Mouse (Mus musculus) left cerebral cortex, adult 9 months (tissue): Measurements from ENCODE around the gene Mettl18.

ENCODE experiments used
- DNase-seq, 2 experiments: peaks; one replicate each; pipeline ENCODE4 v3.0.0; 2022; ENCODE audit warnings: low spot score in 2 of 2

Mettl18 gene

DNA sequence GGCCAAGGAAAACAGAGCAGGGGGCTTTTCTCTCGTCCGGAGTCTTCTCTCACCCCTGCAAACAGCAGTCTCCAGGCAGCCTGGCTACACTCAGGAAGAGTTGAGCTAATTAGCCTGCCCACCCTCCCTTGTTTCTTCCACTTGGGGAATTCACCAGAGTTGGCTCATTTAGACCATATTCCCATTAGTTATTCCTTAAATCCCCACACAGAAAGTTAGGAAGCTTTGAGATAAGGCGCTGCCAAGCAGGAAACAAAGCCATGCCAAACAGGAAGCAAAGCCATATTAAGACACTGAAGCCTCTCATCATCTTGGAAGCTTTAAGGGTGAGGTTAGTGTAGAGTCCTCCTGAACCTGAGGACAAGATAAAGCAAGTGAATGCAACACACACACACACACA is 48.9 kb downstream of the Mettl18 start:
- no peak for DNase-seq
